ENCODE assay signal across 7 mouse cellular contexts in genomic region chr16:36069819-36070575, GRCm38 (mm10). TPM values are rescaled to one million over a fixed set of nuclear protein-coding genes. Genes with fewer than 3 reads are reported as not detected.
DNase-seq lines count a peak whose midpoint lies in the region; ATAC-seq lines count a peak whose summit lies in the region.

No protein-coding gene starts in this region.

- H3K4me3 ChIP-seq in megakaryocyte, embryonic 14.5 days (replicated peaks) = peak overlapping the region; percentile 99
- peak overlapping the region; percentile 77 for H3K4me3 ChIP-seq in embryonic facial prominence, embryonic 15.5 days (replicated peaks)
- H3K4me3 ChIP-seq in limb, embryonic 13.5 days = peak overlapping the region; percentile 67

- H3K27ac ChIP-seq in embryonic facial prominence, embryonic 15.5 days (replicated peaks) = peak overlapping the region; percentile 23; the same call in 1 of the 2 replicates
- H3K27ac ChIP-seq in limb, embryonic 13.5 days = no peak overlapping the region

- no peaks in the 10 kb centered on the region for H3K27me3 ChIP-seq in megakaryocyte, embryonic 14.5 days (replicated peaks)
- H3K27me3 ChIP-seq in embryonic facial prominence, embryonic 15.5 days = no peaks in the 10 kb centered on the region
- no peaks in the 10 kb centered on the region for H3K27me3 ChIP-seq in limb, embryonic 13.5 days

- no peak for ATAC-seq in megakaryocyte, adult 5-6 weeks (ENCODE audit: poor library complexity, severe bottlenecking)
- ATAC-seq in embryonic facial prominence, embryonic 15.5 days (ENCODE audit: insufficient number of reproducible peaks, low FRiP score, low TSS enrichment, low read depth) = no peak
- ATAC-seq in limb, embryonic 13.5 days (ENCODE audit: low FRiP score, low read depth) = no peak

- 0 out of 2 replicates have a peak overlapping the region, but pooled peaks have one; percentile 5 for H3K9ac ChIP-seq in embryonic facial prominence, embryonic 15.5 days
- H3K9ac ChIP-seq in limb, embryonic 13.5 days = peak overlapping the region; percentile 85

- peaks cover 40% of the 10 kb centered on the region for H3K36me3 ChIP-seq in megakaryocyte, embryonic 14.5 days (replicated peaks; ENCODE audit: low read length)
- no peaks in the 10 kb centered on the region for H3K36me3 ChIP-seq in embryonic facial prominence, embryonic 15.5 days
- peaks cover 10% of the 10 kb centered on the region for H3K36me3 ChIP-seq in limb, embryonic 13.5 days

- peaks cover 65% of the 10 kb centered on the region for H3K4me1 ChIP-seq in megakaryocyte, embryonic 14.5 days
- H3K4me1 ChIP-seq in embryonic facial prominence, embryonic 15.5 days = peaks cover 10% of the 10 kb centered on the region; the same call in 1 of the 2 replicates
- peaks cover 43% of the 10 kb centered on the region for H3K4me1 ChIP-seq in limb, embryonic 13.5 days

- 20% methylated on average over 9 of the region's 9 CpGs for WGBS in embryonic facial prominence, embryonic 15.5 days
- 28% methylated on average over 9 of the region's 9 CpGs for WGBS in limb, embryonic 13.5 days

- no peak for DNase-seq in urinary bladder, adult 2 months (ENCODE audit: low spot score)
- DNase-seq in cerebellum, postnatal 4 days (ENCODE audit: low spot score in 2 of 2) = no peak
- DNase-seq in adrenal gland, adult 18-20 months (ENCODE audit: low spot score in 2 of 2) = no peak

- H3K9me3 ChIP-seq in megakaryocyte, embryonic 14.5 days = no peaks in the 10 kb centered on the region
- H3K9me3 ChIP-seq in embryonic facial prominence, embryonic 15.5 days (replicated peaks) = no peaks in the 10 kb centered on the region
- H3K9me3 ChIP-seq in limb, embryonic 13.5 days = no peaks in the 10 kb centered on the region

- H3K4me2 ChIP-seq in embryonic facial prominence, embryonic 15.5 days (replicated peaks) = peak overlapping the region; percentile 62
- peak overlapping the region; percentile 66 for H3K4me2 ChIP-seq in limb, embryonic 13.5 days (replicated peaks)

RNA-seq across cellular contexts. Expression of gene Fam162a, which starts 1.4 kb away (rescaled TPM):
- polyA plus RNA-seq in megakaryocyte, embryonic 14.5 days (2012; ENCODE audit: insufficient read depth, low replicate concordance) = 3.7 and 230 TPM in 2 replicates
- total RNA-seq in megakaryocyte, adult 5-6 weeks (2015) = 42.3 and 54.9 TPM in 2 replicates
- total RNA-seq in megakaryocyte, adult 5-6 weeks (2017) = 32.4 and 33.1 TPM in 2 replicates
- 615 and 648 TPM in 2 replicates for polyA plus RNA-seq in embryonic facial prominence, embryonic 15.5 days (2015; fragmentation: Nextera tagmentation; extraction: Ambion mirVana)
- 413 and 417 TPM in 2 replicates for polyA plus RNA-seq in limb, embryonic 13.5 days (2015; fragmentation: Nextera tagmentation; extraction: Ambion mirVana)
- polyA plus RNA-seq in urinary bladder, adult 2 months (2012; rRNA removed) = 192 and 236 TPM in 2 replicates
- total RNA-seq in adrenal gland, adult 18-20 months (2021) = 100 to 1,000 TPM; 165 to 228 TPM

RNA-seq across cellular contexts. Expression of gene Ccdc58, which starts 1.5 kb away (rescaled TPM):
- 2.3 and 7.6 TPM in 2 replicates for polyA plus RNA-seq in megakaryocyte, embryonic 14.5 days (2012; ENCODE audit: insufficient read depth, low replicate concordance)
- 24.1 and 29.0 TPM in 2 replicates for total RNA-seq in megakaryocyte, adult 5-6 weeks (2015)
- total RNA-seq in megakaryocyte, adult 5-6 weeks (2017) = 26.9 and 31.5 TPM in 2 replicates
- polyA plus RNA-seq in embryonic facial prominence, embryonic 15.5 days (2015; fragmentation: Nextera tagmentation; extraction: Ambion mirVana) = 67.6 and 76.7 TPM in 2 replicates
- 87.5 and 91.8 TPM in 2 replicates for polyA plus RNA-seq in limb, embryonic 13.5 days (2015; fragmentation: Nextera tagmentation; extraction: Ambion mirVana)
- polyA plus RNA-seq in urinary bladder, adult 2 months (2012; rRNA removed) = 30.9 and 44.8 TPM in 2 replicates
- 10 to 100 TPM; 27.8 to 39.0 TPM for total RNA-seq in adrenal gland, adult 18-20 months (2021)

RNA-seq across cellular contexts. Expression of gene Wdr5b, which starts 29.0 kb away (rescaled TPM):
- polyA plus RNA-seq in megakaryocyte, embryonic 14.5 days (2012; ENCODE audit: insufficient read depth, low replicate concordance) = 0.61 and 0.82 TPM in 2 replicates
- total RNA-seq in megakaryocyte, adult 5-6 weeks (2015) = 5.5 and 6.9 TPM in 2 replicates
- 11.7 and 12.0 TPM in 2 replicates for total RNA-seq in megakaryocyte, adult 5-6 weeks (2017)
- polyA plus RNA-seq in embryonic facial prominence, embryonic 15.5 days (2015; fragmentation: Nextera tagmentation; extraction: Ambion mirVana) = 10.4 and 11.0 TPM in 2 replicates
- polyA plus RNA-seq in limb, embryonic 13.5 days (2015; fragmentation: Nextera tagmentation; extraction: Ambion mirVana) = 11.1 and 11.4 TPM in 2 replicates
- polyA plus RNA-seq in urinary bladder, adult 2 months (2012; rRNA removed) = 6.3 and 6.6 TPM in 2 replicates
- total RNA-seq in adrenal gland, adult 18-20 months (2021) = 1 to 10 TPM; 2.8 to 3.9 TPM
